Mouse (Mus musculus) ES-Bruce4 (cell line): ENCODE results near the gene Coq5.

Experiments used
- CTCF ChIP-seq: IDR thresholded peaks from one replicate; pipeline ENCODE4 v1.8.1; 2011; ENCODE audit warnings: low read depth, low read length
- POLR2A ChIP-seq: IDR thresholded peaks from one replicate; pipeline ENCODE4 v1.8.1; 2011; ENCODE audit warnings: low read length; ENCODE audit not compliant: insufficient read depth

DNA sequence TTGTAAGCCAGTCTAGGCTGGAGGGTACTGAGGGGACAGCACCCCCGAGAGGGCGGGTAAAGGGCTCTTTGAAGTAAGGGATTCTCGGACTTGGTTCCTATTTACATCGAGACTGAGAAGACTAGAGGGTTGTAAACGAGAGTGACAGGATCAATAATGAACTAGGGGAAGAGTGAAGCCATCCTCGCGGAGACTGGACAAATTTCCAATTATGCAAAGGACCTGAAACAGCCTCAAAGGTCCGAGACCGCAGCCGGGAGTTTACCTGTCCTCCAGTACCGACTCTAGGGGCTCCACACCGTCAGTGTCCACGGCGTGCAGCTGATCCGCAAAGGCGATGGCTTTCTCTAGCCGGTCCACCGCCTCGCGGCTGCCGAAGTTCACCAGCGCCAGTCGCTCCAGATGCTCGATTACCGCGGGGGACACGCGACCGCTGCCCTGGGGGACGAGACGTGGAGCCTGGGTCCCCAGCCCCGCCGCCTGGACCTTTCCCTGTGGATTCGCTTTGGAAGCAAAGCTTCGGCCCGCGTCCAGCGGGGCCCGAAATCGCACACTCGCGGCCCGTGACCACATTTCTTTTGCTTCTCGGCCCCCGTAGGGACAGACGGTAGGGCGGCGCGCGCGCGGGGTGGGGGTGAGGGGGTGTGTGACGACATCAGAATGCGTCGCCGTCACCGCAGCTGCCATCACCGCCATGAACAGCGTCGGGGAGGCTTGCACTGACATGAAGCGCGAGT lies 61.3 kb downstream of the Coq5 start, which contains the start of the genes Gatc and Triap1:
- TF ChIP-seq CTCF (no peak), POLR2A (peak; percentile 34)
